Mouse (Mus musculus) heart, postnatal 14 days (tissue): Measurements from ENCODE around the gene Aaed1. TPM values are rescaled to one million over a fixed set of nuclear protein-coding genes. Genes with fewer than 3 reads are reported as not detected.

Experiments used
- DNase-seq, 2 experiments: peaks; one replicate each; pipeline ENCODE4 v3.0.0; 2021 to 2022
- intact Hi-C: fragments of 180-260 bp; cut with DNase I; formaldehyde crosslinking; loops from one replicate; pipeline ENCODE4 v1.15.1; 2025
- total RNA-seq, 2 experiments: library from RNA; stranded (reverse); gene quantifications; 2 replicates each; pipeline ENCODE4 v1.2.3; 2021

The Aaed1 gene
- total RNA-seq, 2 experiments from 2014 or later = 51.9 to 58.6 TPM

GRCm38 (mm10) chr13:64311266-64311665, 1.2 kb downstream of the Aaed1 start:
- no peak for DNase-seq
- intact Hi-C loops = loop anchor here (5.0 to 10.0 kb wide), 2 partner anchors 149 to 934 kb away; partner anchors contain the start of gene Habp4

- intact Hi-C loops = loop anchor here (5.0 to 10.0 kb wide), 2 partner anchors 148 to 934 kb away; partner anchors contain the start of gene Habp4
- no peak for DNase-seq
Observed at GRCm38 (mm10) chr13:64310585-64310984, 1.9 kb downstream of the Aaed1 start.

GRCm38 (mm10) chr13:64309842-64310241, 2.7 kb downstream of the Aaed1 start:
- no peak for DNase-seq
- intact Hi-C loops = loop anchor here (1.0 to 10.0 kb wide), 5 partner anchors 62 to 935 kb away; partner anchors contain the start of gene Habp4

- intact Hi-C loops = loop anchor here (1.0 to 5.0 kb wide), 3 partner anchors 61 to 127 kb away; no protein-coding TSS in a partner anchor
- no peak for DNase-seq
Observed at GRCm38 (mm10) chr13:64309036-64309435, 3.5 kb downstream of the Aaed1 start.

GRCm38 (mm10) chr13:64307508-64307907, 5.0 kb downstream of the Aaed1 start:
- intact Hi-C loops = loop anchor here (2.0 to 5.0 kb wide), 3 partner anchors 100 to 207 kb away; no protein-coding TSS in a partner anchor
- no peak for DNase-seq

- DNase-seq = peak; percentile 66 to 72
- intact Hi-C loops = loop anchor here (2.0 to 5.0 kb wide), 3 partner anchors 99 to 205 kb away; no protein-coding TSS in a partner anchor
Observed at GRCm38 (mm10) chr13:64306078-64306477, 6.4 kb downstream of the Aaed1 start.

GRCm38 (mm10) chr13:64299069-64299468, 13.4 kb downstream of the Aaed1 start:
- DNase-seq = no peak
- intact Hi-C loops = no loop called here

GRCm38 (mm10) chr13:64286791-64287190, 25.7 kb downstream of the Aaed1 start:
- DNase-seq = no peak
- intact Hi-C loops = no loop called here

- intact Hi-C loops = no loop called here
- DNase-seq = no peak
Observed at GRCm38 (mm10) chr13:64286321-64286720, 26.2 kb downstream of the Aaed1 start.

GRCm38 (mm10) chr13:64284676-64285075, 27.8 kb downstream of the Aaed1 start:
- intact Hi-C loops = no loop called here

GRCm38 (mm10) chr13:64280940-64281339, 31.6 kb downstream of the Aaed1 start:
- intact Hi-C loops = no loop called here
- DNase-seq = no peak

More at GRCm38 (mm10) chr13:64284676-64285075, 27.8 kb downstream of the Aaed1 start:
- no peak for DNase-seq

GRCm38 (mm10) chr13:64275754-64276127, 36.8 kb downstream of the Aaed1 start:
- intact Hi-C loops = no loop called here
- no peak for DNase-seq

- intact Hi-C loops = no loop called here
- peak; percentile 62 to 64 for DNase-seq
Observed at GRCm38 (mm10) chr13:64274879-64275753, 37.4 kb downstream of the Aaed1 start, which contains the start of gene Cdc14b. Gene Cdc14b (minus strand): TSS chr13:64275290.

GRCm38 (mm10) chr13:64273891-64274844, 38.3 kb downstream of the Aaed1 start:
- peak; percentile 18 to 26 for DNase-seq
- intact Hi-C loops = no loop called here

GRCm38 (mm10) chr13:64273352-64273751, 39.2 kb downstream of the Aaed1 start:
- no peak for DNase-seq
- intact Hi-C loops = no loop called here

GRCm38 (mm10) chr13:64268384-64268783, 44.1 kb downstream of the Aaed1 start:
- DNase-seq = no peak
- intact Hi-C loops = no loop called here

- intact Hi-C loops = no loop called here
- peak in 1 of 2 experiments; percentile 20 for DNase-seq
Observed at GRCm38 (mm10) chr13:64267151-64267550, 45.4 kb downstream of the Aaed1 start.

- intact Hi-C loops = no loop called here
- DNase-seq = no peak
Observed at GRCm38 (mm10) chr13:64264586-64264985, 47.9 kb downstream of the Aaed1 start.

- intact Hi-C loops = no loop called here
- no peak for DNase-seq
Observed at GRCm38 (mm10) chr13:64259903-64260302, 52.6 kb downstream of the Aaed1 start.

GRCm38 (mm10) chr13:64258516-64258821, 54.0 kb downstream of the Aaed1 start:
- intact Hi-C loops = no loop called here

More at GRCm38 (mm10) chr13:64258516-64258821, 54.0 kb downstream of the Aaed1 start:
- DNase-seq = no peak
